Comparison of ENCODE assay signal across 16 mouse cellular contexts in the genomic region with DNA sequence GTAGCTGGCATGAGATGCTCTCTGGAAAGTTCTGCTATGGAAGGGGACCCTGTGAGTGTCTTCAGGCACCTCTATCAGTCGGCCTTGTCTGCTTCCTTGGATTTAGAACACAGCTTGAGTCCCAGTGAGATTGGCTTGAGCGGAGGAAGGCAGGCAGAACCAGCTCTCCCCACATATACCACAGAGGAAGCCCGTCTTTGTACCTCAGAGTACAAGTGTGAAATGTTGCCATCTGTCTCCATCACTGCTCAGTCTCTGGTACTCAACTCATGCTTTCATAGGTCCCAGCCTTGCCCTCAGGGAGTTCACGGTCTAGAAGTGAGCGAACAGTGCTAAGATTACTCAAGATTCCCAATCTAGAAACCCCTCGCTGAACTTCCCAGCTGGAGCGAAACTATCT.
"Had no signal": no experiment of that assay in that cellular context is flagged by ENCODE, and none has a peak within 500 bp of the region (broad histone marks: within the 10 kb centered on the region; RNA-seq: fewer than 3 reads in every experiment).

No protein-coding gene starts in this region.

- H3K27ac ChIP-seq: liver, embryonic 15.5 days; lung, embryonic 15.5 days; midbrain, embryonic 10.5 days; midbrain, embryonic 12.5 days; neural tube, embryonic 13.5 days; neural tube, embryonic 15.5 days had no signal

- DNase-seq: liver, postnatal 0 days; lung, adult 2 months; midbrain, embryonic 14.5 days; right cerebral cortex, postnatal 25 days; right cerebral cortex, postnatal 4 days; spleen, adult 18-20 months; thymus, adult 2 months; thymus, postnatal 25 days; thymus, postnatal 4 days had no signal

- H3K4me3 ChIP-seq: liver, embryonic 15.5 days; lung, embryonic 15.5 days; midbrain, embryonic 10.5 days; midbrain, embryonic 12.5 days; myocyte; neural tube, embryonic 13.5 days; neural tube, embryonic 15.5 days had no signal
